8 mouse cellular contexts compared by ENCODE assay signal in the genomic region with DNA sequence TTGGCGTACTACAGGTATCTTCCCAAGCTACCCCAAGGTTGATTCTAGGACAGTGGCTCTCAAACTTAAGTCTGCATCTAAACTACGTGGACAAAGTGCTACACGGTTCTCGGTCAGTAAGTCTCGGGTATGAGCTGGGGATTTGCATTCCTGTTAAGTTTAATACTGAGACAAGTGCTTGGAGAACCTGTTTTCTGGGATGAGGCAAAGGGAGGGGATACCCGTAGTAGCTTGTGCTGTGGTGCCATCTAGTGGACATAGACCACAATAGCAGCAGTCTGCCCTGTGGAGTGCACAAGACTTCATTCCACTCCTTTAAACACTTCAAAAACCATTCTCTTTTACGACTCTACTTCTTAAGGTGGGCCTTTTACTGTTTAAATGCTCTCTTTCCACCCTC. TPM values are rescaled to one million over a fixed set of nuclear protein-coding genes. Genes with fewer than 3 reads are reported as not detected.
A peak's percentile ranks its signal among the peaks of the same experiment; 100 is the strongest.
DNase-seq lines count a peak whose midpoint lies in the region; ATAC-seq and TF ChIP-seq lines count a peak whose summit lies in the region.

No protein-coding gene starts in this region.

- TF ChIP-seq CTCF in brain, embryonic 14.5 days (IDR thresholded peaks at IDR 0.05; ENCODE audit: borderline replicate concordance, extremely low read depth, insufficient read depth, insufficient read length) = peak; percentile 93
- TF ChIP-seq CTCF in heart, postnatal 0 days (IDR thresholded peaks at IDR 0.05; ENCODE audit: low read depth) = peak; percentile 98
- TF ChIP-seq CTCF in liver, postnatal 0 days (IDR thresholded peaks at IDR 0.05; ENCODE audit: low read depth) = peak; percentile 95

- H3K4me3 ChIP-seq in ES-E14 (ENCODE audit: insufficient read depth in 1 of 2, low read depth in 1 of 2, low read length in 2 of 2, poor library complexity in 1 of 2, severe bottlenecking in 1 of 2) = peak overlapping the region in 1 of 2 experiments; percentile 45; a peak in 2 of 4 replicates
- H3K4me3 ChIP-seq in heart, postnatal 0 days (ENCODE audit: low read depth, low read length) = peak overlapping the region; percentile 7; the same call in 1 of the 2 replicates
- H3K4me3 ChIP-seq in liver, postnatal 0 days (ENCODE audit: low read depth, low read length) = no peak overlapping the region
- H3K4me3 ChIP-seq in neural tube, embryonic 13.5 days = peak overlapping the region; percentile 15; the same call in 1 of the 2 replicates

- H3K9ac ChIP-seq in ES-E14 (ENCODE audit: insufficient read depth, low read depth, low read length, poor library complexity, severe bottlenecking) = no peak overlapping the region
- no peak overlapping the region for H3K9ac ChIP-seq in heart, postnatal 0 days (replicated peaks; ENCODE audit: low read depth, low read length)
- H3K9ac ChIP-seq in liver, postnatal 0 days (replicated peaks) = no peak overlapping the region
- no peak overlapping the region for H3K9ac ChIP-seq in neural tube, embryonic 13.5 days

- no peak for TF ChIP-seq POLR2A in brain, embryonic 14.5 days (IDR thresholded peaks at IDR 0.05; ENCODE audit: borderline replicate concordance, extremely low read depth, insufficient read depth, insufficient read length, poor library complexity, severe bottlenecking)

- H3K4me1 ChIP-seq in ES-E14 (ENCODE audit: control insufficient read depth in 2 of 2, insufficient read depth in 2 of 2, low read length in 2 of 2, poor library complexity in 1 of 2) = peaks cover 0 to 3% of the 10 kb centered on the region in 2 experiments; a peak in 1 of 4 replicates
- peaks cover 11% of the 10 kb centered on the region for H3K4me1 ChIP-seq in heart, postnatal 0 days (ENCODE audit: control insufficient read depth, insufficient read depth)
- H3K4me1 ChIP-seq in liver, postnatal 0 days (ENCODE audit: insufficient read depth) = no peaks in the 10 kb centered on the region
- peaks cover 29% of the 10 kb centered on the region for H3K4me1 ChIP-seq in neural tube, embryonic 13.5 days (replicated peaks)

- H3K9me3 ChIP-seq in ES-E14 (ENCODE audit: control insufficient read depth, insufficient read depth, low read depth, low read length) = no peaks in the 10 kb centered on the region
- H3K9me3 ChIP-seq in heart, postnatal 0 days (replicated peaks; ENCODE audit: control insufficient read depth, low read length) = no peaks in the 10 kb centered on the region
- H3K9me3 ChIP-seq in liver, postnatal 0 days (ENCODE audit: low read length) = no peaks in the 10 kb centered on the region
- no peaks in the 10 kb centered on the region for H3K9me3 ChIP-seq in neural tube, embryonic 13.5 days

- H3K27ac ChIP-seq in ES-E14 (ENCODE audit: insufficient read depth, low read depth, low read length, poor library complexity, severe bottlenecking) = no peak overlapping the region
- no peak overlapping the region for H3K27ac ChIP-seq in heart, postnatal 0 days (ENCODE audit: low read depth)
- H3K27ac ChIP-seq in liver, postnatal 0 days (ENCODE audit: low read depth) = no peak overlapping the region
- H3K27ac ChIP-seq in neural tube, embryonic 13.5 days (replicated peaks) = no peak overlapping the region; the same call in 1 of the 2 replicates

- peak; percentile 85 for DNase-seq in ES-E14 (ENCODE audit: low read depth, low spot score)
- DNase-seq in brain, embryonic 14.5 days (ENCODE audit: low read depth) = peak; percentile 93
- peak; percentile 85 for DNase-seq in heart, postnatal 0 days (ENCODE audit: low spot score)
- DNase-seq in kidney, postnatal 36 days = peak; percentile 77 to 85
- DNase-seq in liver, postnatal 0 days = peak; percentile 60
- peak; percentile 63 for DNase-seq in thymus, postnatal 4 days

- peak; percentile 83 for ATAC-seq in erythroblast, adult 5-6 weeks (replicated peaks; ENCODE audit: low FRiP score, poor library complexity, severe bottlenecking)
- ATAC-seq in heart, postnatal 0 days (ENCODE audit: insufficient read depth, low read depth) = peak; percentile 53; the same call in 1 of the 2 replicates
- peak; percentile 44; the same call in 1 of the 2 replicates for ATAC-seq in liver, postnatal 0 days
- ATAC-seq in neural tube, embryonic 13.5 days (ENCODE audit: low read depth) = peak; percentile 62

- no peaks in the 10 kb centered on the region for H3K27me3 ChIP-seq in heart, postnatal 0 days (ENCODE audit: control insufficient read depth, insufficient read depth, low read length)
- H3K27me3 ChIP-seq in liver, postnatal 0 days (ENCODE audit: insufficient read depth, low read length) = peaks cover 20% of the 10 kb centered on the region
- H3K27me3 ChIP-seq in neural tube, embryonic 13.5 days = peaks cover 3% of the 10 kb centered on the region; the same call in 1 of the 2 replicates

- H3K4me2 ChIP-seq in heart, postnatal 0 days (ENCODE audit: low read depth, low read length) = peak overlapping the region; percentile 47
- no peak overlapping the region for H3K4me2 ChIP-seq in liver, postnatal 0 days (ENCODE audit: low read depth, low read length)
- peak overlapping the region; percentile 53 for H3K4me2 ChIP-seq in neural tube, embryonic 13.5 days

- no peak for TF ChIP-seq EP300 in heart, postnatal 0 days (IDR thresholded peaks at IDR 0.05; ENCODE audit: low read depth)
- TF ChIP-seq EP300 in liver, postnatal 0 days (IDR thresholded peaks at IDR 0.05; ENCODE audit: low read depth) = no peak

- in situ Hi-C loops in ES-E14 (cut with MboI; ENCODE audit: low sequenced_read_pairs in 2 of 2, unreplicated experiment in 2 of 2) = loop anchor here (10.0 kb wide), 4 partner anchors 518 to 858 kb away; partner anchors contain the start of gene Ccdc182 (in 1 of the 2)

- 4% methylated on average over 7 of the region's 7 CpGs for WGBS in heart, postnatal 0 days
- 6% methylated on average over 7 of the region's 7 CpGs for WGBS in liver, postnatal 0 days (ENCODE audit: insufficient replicate concordance)
- WGBS in neural tube, embryonic 13.5 days = 3% methylated on average over 7 of the region's 7 CpGs

- no peaks in the 10 kb centered on the region for H3K36me3 ChIP-seq in ES-E14 (ENCODE audit: control insufficient read depth, insufficient read depth, low read length, poor library complexity, severe bottlenecking)
- no peaks in the 10 kb centered on the region for H3K36me3 ChIP-seq in heart, postnatal 0 days (replicated peaks; ENCODE audit: control insufficient read depth, insufficient read depth, low read length)
- no peaks in the 10 kb centered on the region for H3K36me3 ChIP-seq in liver, postnatal 0 days (replicated peaks; ENCODE audit: insufficient read depth, low read length)
- no peaks in the 10 kb centered on the region for H3K36me3 ChIP-seq in neural tube, embryonic 13.5 days

TF ChIP-seq in ES-E14, 5 proteins besides CTCF, POLR2A, EP300 and RAD21:
- TF ChIP-seq ZC3H11A (IDR thresholded peaks at IDR 0.05; ENCODE audit: borderline replicate concordance, low read depth, low read length) (peak; percentile 96), HCFC1 (IDR thresholded peaks at IDR 0.05; ENCODE audit: borderline replicate concordance, insufficient read depth, low read length) (no peak), ZNF384 (IDR thresholded peaks at IDR 0.05; ENCODE audit: low read depth, low read length) (0 out of 2 replicates have a peak, but pooled peaks have one; percentile 26)

RNA-seq across cellular contexts. Expression of gene Akap1, which starts 41.4 kb away (rescaled TPM):
- 184 and 262 TPM in 2 replicates for total RNA-seq in ES-E14 (2012; rRNA removed)
- 52.8 and 54.1 TPM in 2 replicates for polyA plus RNA-seq in brain, embryonic 14.5 days (2012; rRNA removed)
- 1.0 and 3.7 TPM in 2 replicates for total RNA-seq in erythroblast, adult 5-6 weeks (2015; ENCODE audit: low replicate concordance)
- 0.98 and 3.7 TPM in 2 replicates for total RNA-seq in erythroblast, adult 5-6 weeks (2017; ENCODE audit: low replicate concordance)
- 125 and 144 TPM in 2 replicates for total RNA-seq in heart, postnatal 0 days (2014; rRNA removed; ENCODE audit: low replicate concordance)
- polyA plus RNA-seq in heart, postnatal 0 days (2015; fragmentation: Nextera tagmentation; extraction: Ambion mirVana) = 51.4 and 54.0 TPM in 2 replicates
- polyA plus RNA-seq in liver, postnatal 0 days (2015; fragmentation: Nextera tagmentation; extraction: Ambion mirVana) = 14.2 and 14.5 TPM in 2 replicates
- 25.7 and 25.9 TPM in 2 replicates for polyA plus RNA-seq in neural tube, embryonic 13.5 days (2015; fragmentation: Nextera tagmentation; extraction: Ambion mirVana)
